Mouse (Mus musculus) thymus, postnatal 4 days (tissue): Measurements from ENCODE around the gene Ssh3.
"Not testable (repeated sequence)": the region's sequence is repeated elsewhere in the genome, so short reads cannot be mapped to it uniquely, and the experiment has no call there.

Source experiments
- DNase-seq: peaks from one replicate; pipeline ENCODE4 v3.0.0; 2021

The Ssh3 gene

DNA sequence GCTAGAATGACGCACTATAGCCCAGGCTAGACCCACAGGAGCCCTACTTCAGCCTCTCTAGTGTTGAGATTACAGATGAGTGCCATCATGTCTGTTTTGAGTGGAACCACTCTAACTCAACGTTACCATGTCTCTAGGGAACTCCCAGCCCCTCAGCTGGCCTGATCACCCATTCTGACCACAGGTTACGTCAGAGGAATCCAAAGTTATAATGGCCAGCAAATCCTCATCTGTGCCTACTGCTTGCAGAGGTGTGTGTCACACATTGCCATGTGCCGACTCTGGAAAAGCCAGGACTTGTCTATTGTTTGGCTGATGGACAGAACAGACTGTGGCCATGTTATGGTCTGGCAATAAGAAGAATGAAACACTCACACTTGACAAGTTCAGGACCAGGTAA is 26.4 kb upstream of the Ssh3 start:
- DNase-seq: no peak

DNA sequence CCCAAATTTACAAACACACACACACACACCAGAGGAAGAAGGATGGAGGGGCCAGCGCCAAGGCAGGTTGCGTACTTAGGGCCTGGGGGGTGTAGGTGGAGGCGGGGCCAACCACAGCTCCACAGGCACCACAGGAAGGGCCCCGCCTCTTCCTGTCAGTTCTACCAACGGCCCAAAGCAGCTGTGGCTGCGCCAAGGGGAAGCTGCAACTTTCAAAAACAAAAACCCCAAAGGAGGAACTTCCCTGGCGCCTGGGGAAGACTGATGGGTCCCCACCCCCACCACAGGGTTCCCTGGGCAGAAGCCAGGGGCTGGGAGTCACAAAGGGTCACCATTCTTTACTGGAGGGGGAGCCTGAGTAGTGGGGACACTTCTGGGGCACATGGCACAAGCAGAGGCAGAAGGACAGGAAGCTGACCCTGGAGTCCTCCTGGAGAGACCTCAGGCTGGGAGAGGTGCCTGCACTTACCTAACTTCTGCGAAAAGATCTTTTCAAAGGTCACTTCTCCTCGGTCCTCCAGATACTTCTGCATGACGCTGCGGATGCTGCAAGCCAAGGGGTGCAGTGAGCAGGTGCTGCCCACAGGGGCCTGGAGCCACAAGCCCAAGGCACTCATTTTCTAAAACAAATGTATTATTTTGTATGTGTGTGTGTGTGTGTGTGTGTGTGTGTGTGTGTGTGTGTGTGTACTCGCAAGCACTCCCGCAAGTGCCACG is 25.6 kb upstream of the Ssh3 start:
- peak; percentile 89 for DNase-seq

DNA sequence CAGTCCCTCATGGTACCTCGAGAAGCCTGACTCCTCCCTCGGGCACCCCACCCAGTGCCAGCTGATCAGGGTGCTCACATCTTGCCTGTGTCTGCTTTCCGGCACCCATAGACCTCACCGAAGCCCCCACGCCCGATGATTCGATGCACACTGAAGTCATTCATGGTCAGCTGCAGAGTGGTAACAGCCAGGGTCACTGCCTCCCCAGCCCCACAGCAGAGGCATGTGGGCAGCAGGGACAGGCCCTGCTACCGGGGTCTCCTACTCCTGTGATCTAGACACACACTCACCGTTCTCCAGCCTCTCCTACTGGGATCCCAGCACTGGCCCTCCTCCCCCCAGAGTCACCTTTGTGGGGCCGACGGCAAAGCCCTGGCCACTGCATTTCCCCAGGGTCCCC is 22.2 kb upstream of the Ssh3 start:
- DNase-seq: no peak

DNA sequence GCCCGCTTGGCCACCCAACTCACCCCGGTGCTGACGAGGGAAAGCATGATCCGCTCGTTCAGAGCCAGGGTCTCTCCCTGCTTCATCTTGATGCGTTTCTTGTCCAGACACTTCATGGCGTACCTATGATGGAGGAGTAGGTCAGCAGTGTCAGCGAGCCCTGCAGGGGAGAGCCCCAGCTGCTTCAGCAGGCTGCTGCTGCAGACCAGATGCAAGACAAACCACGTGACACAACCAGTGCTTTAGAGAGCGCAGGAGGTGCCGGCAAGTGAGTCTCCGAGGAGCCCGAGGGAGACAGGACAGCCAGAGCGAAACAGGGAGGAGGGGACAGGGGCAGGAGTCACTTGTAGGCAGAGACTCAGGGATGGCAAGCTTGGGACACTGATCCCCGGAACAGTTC is 21.8 kb upstream of the Ssh3 start:
- peak; percentile 21 for DNase-seq

DNA sequence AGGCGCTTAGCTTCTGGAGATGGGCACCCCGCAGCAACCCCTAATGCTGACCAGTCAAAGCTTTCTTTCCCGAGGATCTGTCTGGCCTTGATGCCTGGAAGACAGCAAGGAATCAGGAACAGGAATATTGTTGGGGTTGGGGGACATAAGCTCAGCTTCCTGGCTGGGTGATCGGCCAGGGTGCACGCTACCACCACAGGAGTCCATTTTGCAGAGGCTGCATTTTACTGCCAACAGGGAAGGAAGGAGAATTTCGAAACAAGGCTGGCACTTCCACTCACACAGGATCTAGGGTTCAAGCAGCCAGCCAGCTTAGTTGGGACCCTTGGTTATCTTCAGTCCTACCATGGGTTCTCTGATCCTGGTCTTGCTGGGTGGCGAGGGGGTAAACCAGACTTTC is 14.7 kb upstream of the Ssh3 start:
- DNase-seq: no peak

DNA sequence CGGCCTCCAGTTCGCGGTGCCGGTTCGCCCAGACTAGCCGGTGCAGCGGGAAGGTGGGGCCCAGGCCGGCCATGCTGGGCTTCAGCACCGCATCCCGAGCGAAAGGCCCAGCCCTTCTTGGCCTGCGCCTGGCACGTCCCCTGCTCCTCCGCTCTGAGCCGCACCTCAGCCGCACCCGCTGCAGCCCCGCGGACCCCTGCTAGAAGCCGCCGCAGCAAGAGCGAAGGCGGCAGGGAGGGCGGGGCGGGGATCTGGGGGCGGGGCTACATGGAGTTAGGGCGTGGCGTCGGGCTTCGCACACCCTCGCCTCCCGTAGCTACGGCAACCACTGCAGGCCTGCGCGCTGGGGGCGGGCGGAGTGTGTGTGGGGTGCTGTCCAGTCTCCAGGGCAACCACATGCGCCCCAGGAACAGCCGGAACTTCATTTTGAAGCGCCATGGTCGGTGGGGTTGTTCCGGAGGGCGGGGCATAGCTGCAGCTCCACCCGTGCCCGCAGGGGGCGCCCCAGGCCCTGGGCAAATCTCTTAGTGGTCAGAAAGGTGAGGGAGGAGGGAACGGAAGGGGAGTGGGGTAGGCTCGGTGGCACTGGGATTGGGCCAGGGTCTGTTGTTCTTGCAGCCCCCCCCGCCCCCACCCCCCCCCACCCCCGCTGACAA is 14.0 kb upstream of the Ssh3 start, which contains the start of gene Ankrd13d:
Gene Ankrd13d, minus strand, starts transcription at position 240 of the 656 bp plus-strand sequence.
- DNase-seq: peak; percentile 94

DNA sequence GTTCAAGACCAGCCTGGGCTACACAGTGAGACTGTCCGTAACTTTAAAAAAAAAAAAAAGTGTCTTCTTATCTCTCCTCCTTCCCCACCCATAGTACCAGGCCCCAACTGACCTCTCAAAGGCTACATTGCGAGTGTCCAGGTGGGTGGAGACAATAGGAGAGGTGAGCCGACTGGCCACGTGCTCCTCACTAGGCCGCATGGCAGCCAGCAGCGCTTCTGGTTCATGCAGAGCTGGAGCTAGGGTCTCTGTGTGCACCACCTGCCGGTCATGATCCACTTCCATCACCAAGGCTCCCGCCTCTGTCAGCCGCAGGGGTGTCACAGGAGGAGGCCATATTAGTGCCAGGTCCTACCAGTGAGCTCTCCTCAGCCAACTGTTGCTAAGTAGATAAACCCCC is 11.4 kb upstream of the Ssh3 start:
- no peak for DNase-seq

DNA sequence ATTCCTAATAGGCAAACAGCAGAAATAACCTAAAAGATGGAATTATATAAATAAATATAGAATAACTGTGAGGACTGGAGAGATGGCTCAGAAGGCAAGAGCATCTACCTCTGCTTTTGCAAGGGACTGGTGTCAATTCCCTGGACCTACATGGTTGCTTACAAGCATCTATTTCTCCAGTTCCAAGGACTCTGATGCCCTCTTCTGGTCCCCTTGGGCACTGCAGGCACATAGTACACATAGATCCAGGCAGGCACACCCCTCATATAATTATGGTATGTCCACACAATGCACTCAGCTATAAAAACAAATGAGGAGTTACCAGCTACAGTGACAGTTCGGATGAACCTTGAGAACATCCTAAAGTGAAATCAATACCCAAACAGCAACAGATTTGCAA is 10.5 kb upstream of the Ssh3 start:
- peak; percentile 58 for DNase-seq

DNA sequence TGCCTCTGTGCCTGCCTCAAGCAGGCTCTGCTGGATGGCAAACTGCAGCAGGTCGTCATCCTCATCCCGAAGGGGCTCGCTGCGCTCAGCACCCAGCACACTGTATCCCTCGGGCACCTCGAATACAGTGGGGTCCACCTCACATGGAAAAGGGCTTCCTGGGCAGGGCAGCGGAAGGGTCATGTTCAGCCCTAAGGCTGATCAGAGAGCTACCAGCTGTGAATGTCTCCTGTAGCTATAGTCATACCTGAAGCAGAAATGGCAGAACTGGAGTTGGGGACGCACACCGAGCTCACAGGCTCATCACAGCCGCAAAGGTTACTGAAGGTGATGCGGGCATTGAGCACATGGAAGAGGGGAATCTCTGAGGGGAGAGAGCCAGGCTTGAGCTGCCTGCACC is 2.0 kb upstream of the Ssh3 start:
- no peak for DNase-seq

DNA sequence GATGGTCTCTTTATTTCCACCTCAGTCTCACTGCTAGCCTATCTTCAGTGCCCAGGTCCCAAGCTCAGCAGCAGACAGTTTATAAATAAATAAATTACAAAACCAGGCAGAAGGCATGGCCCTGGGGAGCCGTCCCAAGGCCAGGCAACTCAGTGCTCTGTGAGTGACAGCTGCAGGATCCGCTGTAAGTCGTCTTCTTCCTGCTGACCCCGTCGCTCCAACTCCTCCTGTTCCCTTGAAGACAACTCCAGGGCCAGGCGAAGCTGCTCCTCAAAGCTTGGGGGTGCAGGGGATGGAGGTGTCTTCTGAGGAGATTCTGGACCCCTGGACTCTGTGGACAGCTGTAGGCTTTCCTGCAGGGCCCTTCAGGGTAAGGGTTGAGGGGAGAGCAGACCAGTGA is 1.2 kb upstream of the Ssh3 start:
- DNase-seq: no peak

DNA sequence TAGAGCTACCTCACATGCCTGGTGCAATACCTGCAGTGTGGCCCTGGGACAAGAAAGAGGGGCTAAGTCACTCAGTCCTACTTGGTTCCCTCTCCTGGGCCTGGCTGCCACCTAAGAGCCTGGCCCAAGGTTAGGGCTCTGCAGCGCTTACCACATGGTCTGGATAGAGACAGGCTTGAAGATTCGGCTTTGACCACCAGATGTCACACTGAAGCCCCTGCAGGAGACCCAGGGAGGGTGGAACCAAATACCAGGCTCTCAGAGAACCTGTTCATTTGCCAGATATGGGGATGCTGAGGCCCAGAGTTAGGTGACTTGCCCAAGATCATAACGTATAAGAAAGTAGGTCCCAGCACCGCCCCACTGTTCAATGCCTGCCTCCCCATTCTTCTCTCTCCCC is 3.0 kb downstream of the Ssh3 start:
- peak; percentile 42 for DNase-seq

DNA sequence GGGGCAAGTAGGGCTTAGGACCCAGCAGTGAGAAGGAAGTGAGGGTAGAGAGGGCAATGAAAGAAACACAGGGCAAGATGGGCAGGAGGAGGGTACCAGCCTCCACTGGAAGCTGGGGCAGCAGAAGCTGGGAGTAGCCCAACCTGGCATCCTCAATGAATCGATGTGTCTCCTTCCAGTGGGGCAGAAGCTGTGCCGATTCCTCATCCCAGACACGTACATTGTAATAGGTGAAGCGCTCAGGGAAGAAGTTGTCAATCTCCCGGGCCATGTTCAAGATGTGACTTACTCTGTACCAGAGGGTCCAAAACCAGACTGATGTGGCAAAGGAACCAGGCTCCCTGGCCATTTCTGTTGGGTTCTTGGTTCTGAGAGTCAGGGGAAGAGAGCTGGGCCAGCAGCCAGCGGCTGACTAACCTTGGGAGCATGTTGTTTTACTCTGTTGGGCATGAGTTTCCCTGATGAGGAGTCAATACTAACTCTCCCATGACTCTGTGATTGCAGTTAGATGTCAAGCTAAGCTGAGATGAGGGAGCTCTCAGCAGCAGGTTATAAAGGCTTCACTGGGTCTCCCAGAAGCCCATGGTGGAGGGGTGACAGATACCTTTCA is 4.7 kb downstream of the Ssh3 start:
- no peak for DNase-seq

DNA sequence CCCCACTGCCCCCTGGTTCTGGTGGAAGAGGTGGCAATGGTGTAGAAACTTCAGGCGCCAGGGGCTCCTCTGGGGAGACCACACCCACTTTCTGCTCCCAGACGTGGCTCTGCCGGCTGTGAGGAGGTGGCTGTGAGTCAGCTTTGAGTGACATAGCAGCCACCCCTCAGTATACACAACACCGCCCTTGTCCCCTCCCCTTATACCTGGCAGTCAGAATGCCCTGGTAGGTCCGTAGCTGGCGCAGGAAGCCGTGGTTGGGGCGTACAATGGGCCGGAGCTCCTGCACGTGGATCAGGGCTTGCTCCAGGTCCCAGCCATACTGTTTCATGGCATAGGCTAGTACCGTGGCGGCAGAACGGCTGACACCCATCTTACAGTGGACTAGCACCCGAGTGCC is 5.3 kb downstream of the Ssh3 start:
- DNase-seq: peak; percentile 27

DNA sequence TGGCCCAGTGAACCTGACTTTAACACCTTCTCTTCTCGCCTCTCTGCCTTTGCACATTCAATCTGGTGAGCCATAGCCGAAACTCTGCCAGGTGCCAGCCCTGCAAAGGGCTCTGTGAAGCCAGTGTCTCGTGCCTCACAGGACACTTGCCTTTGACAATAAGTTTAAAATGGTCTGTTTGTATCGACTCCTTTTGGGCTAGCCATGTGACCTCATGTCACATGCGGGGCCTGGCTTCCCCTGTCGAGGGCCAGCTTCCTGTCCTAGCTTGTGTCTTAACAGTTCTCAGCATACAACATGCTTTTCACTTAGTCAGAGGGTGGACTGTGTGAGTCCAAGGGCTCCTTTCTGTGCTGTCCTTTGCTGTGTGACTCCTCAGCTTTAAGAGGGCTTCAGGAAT is 6.2 kb downstream of the Ssh3 start:
- peak; percentile 11 for DNase-seq

DNA sequence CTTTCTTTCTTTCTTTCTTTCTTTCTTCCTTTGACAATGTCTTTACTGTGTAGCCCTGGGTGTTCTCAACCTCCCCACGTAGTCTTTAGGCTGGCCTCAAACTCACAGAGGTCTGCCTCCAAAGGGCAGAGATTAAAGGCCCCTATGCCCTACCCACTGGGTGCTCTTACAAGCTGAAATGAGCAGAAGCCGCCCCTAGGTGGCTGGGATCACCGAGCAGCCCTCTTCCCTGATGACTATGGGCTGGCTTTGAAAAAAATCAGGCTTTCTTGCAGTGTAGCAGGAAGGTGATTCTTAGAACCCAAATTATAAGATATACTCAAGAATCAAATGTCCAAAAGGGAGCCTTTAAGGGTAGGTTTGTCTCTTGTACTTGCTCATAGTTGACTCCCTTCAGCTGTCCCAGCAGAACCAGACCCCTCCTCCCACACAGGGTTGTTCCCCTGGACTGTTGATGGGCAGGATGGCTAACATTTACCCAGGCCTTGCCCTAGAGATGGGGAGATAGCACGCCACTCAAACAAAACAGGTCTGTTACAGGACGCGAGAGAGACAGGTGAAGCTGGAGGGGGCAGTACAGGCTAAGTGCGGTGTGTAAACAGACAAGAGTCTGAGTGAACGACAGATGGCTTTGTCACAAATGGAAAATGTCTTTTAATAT is 7.8 kb downstream of the Ssh3 start:
- peak; percentile 75 for DNase-seq

DNA sequence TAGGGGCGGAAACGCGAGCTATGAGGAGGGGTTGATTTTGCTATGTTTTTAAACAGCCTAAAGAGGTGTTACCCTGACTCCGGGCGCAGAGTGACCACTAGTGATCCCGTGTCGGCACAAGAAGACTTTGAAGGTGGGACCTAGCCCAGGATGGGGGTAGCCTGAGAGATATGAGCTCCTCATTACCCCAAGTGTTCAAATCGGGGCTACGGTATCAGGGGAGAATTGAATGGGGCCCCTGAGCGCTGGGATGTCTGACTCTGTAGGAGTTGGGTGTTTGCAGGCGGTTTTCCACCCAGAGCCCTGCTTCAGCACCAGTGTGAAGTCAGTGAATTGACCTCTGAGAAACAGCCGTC is 11.1 kb downstream of the Ssh3 start:
- DNase-seq: no peak

DNA sequence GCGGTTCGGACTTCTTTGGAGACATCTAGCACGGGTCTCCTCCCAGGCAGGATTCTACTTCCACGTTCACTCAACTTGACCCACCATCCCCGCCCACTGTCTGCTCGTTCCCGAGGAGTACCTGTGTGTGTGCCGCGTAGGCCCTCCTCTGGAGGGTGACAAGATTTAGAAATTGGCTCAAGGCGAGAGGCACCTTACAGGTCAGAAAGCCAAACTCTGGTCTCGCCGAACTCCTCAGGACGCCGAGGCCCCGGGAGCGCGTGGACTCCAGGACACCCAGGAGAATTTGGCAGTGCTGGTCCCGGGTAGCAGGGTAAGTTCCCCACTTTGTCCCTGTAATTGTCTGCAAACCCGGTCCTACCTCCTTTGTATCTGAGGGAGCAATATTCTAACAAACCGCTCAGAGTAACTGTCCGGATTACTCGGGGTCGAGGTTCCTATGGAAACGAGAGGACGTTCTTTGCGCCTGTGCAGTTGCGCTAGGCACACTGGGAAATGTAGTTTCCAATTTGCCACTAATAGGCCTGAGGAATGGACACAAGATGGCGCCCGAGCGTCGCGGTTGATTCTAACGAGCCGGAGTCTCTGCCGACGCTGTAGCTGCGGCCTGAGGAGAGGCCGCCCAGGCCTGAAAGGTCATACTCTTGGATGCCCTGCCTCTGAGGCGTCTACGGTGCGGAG is 11.6 kb downstream of the Ssh3 start:
- DNase-seq: peak; percentile 95

DNA sequence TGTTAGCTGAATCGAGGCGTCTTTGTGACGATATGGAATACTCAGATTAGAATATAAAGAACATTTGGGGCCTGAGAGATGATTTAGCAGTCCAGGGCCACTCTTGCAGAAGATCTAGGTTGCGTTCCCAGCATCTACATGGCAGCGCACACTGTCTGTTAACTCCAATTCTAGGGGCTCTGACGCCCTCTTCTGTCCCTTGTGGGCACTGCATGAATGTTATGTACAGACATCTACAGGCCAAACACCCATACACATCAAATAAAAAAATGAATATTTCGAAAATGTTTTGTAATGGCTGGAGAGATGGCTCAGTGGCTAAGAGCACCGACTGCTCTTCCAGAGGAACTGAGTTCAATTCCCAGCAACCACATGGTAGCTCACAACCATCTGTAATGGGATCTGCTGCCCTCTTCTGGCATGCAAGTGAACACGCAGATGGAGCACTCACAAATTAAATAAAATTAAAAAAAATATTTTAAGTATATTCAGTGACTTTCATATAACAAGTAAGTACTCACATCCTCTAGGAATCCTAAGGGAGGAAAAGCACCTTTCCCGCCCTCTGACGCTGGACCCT is 13.3 kb downstream of the Ssh3 start:
- peak; percentile 45 for DNase-seq

DNA sequence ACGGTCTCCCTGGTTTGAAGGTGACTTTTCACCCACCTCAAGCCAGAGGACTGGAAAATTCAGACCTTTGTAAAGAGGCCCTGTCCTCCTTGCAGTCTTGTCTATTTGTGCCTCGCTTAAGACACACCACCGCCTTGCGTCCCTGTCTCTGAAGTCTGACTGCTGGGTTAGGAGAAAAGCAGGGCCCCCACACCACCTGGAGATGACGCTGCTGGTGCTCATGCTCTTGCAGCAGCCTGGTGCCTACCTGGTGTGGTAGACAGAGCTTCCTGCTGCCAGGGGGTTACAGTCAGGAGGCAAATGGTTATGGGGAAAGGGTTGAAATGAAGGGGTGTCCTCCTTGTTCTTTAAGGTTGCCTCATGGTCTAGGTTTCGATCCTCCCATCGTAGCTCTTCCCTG is 14.8 kb downstream of the Ssh3 start:
- DNase-seq: peak; percentile 52

DNA sequence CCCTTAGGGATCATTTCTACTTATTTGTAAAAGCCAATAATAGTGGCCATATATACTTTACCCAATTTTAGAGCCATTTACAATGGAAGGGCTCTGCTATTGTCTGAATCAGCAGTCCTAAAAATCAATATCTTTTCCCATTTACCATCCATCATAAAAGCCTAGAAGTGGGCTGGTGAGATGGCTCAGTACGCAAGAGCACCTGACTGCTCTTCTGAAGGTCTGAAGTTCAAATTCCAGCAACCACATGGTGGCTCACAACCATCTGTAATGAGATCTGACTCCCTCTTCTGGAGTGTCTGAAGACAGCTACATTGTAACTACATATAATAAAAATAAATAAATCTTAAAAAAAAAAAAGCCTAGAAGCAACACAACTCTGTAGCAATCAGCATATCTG is 20.3 kb downstream of the Ssh3 start:
- not testable (repeated sequence) for DNase-seq

DNA sequence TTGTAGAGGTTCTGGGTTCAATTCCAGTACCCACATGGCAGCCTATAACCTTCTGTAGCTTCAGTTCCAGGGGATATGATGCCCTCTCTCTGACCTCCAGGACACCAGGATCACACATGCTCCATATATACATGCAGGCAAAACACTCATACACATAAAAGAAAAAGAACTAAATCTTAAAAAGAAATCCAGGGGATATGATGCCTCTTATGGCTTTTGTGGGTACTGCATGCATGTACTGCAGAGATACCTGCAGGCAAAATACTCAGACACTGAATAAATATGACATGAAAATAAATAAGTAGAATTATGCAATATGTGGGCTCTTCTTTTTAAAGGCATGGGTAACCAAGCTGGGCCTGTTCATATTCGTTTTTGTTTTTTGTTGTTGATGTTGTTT is 22.0 kb downstream of the Ssh3 start:
- peak; percentile 43 for DNase-seq

DNA sequence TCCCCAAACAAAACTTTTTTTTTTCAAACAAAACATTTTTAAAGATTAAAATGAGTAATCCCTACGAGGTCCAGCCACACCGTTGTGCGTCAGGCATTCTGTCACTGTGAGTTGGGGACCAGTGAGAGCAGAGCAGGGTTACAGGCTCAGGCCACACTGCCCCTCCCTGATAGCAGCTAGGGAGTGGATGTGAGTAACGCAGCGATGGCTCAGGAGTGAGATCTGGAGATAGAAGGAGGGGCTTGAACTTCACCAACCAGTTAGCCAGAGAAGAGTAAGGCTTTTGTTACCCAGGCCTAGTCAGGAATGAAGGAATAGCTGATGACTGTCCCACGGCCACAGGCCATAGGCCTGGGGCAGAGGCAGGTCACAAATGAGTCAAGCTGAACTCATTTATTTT is 24.2 kb downstream of the Ssh3 start:
- DNase-seq: no peak

DNA sequence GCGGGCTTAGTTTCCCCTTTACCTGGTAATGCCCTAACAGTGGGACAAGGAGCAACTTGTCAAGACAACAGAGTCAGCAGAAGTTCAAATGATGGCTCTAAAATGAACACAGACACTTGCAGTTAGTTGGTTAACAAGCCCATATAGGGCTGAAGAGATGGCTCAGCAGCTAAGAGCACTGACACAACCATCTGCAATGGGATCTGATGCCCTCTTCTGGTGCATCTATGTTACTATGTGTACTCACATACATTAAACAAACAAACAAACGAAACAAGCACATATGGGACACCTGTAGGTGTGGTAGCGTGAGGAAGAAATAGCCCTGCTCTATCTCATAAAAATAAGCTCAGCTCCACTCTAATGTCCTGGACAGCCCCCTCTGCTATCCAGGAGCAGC is 26.6 kb downstream of the Ssh3 start:
- no peak for DNase-seq
